Mouse (Mus musculus): Measurements from ENCODE around the gene Dok4. TPM values are rescaled to one million over a fixed set of nuclear protein-coding genes. Genes with fewer than 3 reads are reported as not detected.
"Not testable (repeated sequence)": the region's sequence is repeated elsewhere in the genome, so short reads cannot be mapped to it uniquely, and the experiment has no call there.

The Dok4 gene
- polyA plus RNA-seq, 1 experiment = 85.0 TPM

DNA sequence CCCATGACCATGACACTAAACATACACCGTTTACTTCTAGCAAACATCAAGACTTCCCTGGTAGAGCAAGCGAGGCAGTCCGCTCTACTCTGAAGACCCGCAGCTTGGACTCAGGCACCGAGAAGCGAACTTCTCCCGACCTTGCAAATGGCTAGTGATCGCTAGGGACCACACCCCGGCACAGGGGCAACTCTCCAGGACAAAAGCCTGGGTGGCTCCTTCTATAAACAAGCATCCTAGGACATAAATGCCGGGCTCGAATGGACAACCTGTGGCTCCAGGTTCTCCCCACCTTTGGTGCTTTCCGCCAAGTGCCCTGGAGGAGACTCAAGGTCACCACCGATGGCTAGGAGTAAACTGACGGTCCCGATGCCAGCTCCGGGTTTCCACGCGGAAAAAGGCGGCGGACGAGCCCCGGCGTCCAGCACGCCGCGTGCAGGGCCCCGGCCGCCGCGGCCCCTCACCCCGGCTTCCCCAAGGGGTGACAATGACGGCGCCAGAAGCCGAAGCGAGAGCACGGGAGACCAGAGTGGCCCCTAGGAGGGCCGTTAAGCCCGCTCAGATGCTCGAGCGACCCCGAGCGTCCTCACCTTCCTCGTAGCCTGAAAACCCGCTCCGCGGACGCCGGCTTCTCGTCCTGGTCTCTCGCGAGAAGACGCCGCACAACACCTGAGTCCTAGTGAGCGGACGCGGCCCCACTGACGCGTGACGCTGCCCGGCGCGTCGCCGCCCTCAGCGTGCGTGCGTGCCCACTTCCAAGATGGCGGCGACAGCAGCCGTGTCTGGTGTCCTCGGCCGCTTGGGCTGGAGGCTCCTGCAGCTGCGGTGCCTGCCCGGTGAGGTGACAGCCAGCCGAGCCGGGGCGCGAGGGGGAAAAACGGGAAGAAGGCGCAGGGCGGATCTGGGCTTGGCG is 38.2 kb downstream of the Dok4 start, which contains the start of the genes Coq9 and Ciapin1:
TSS of gene Coq9 (plus strand) at position 660 of the 913 bp plus-strand sequence.
TSS of gene Ciapin1 (minus strand) at position 697 of the 913 bp plus-strand sequence.
- peak; percentile 99 for DNase-seq (ENCODE audit: low read depth)
- TF ChIP-seq CTCF (IDR thresholded peaks at IDR 0.05; ENCODE audit: borderline replicate concordance, extremely low read depth, insufficient read depth, insufficient read length) (no peak), POLR2A (IDR thresholded peaks at IDR 0.05; ENCODE audit: borderline replicate concordance, extremely low read depth, insufficient read depth, insufficient read length, poor library complexity, severe bottlenecking) (peak; percentile 78)

- TF ChIP-seq POLR2A (IDR thresholded peaks at IDR 0.05; ENCODE audit: borderline replicate concordance, extremely low read depth, insufficient read depth, insufficient read length, poor library complexity, severe bottlenecking) = no peak
- TF ChIP-seq CTCF (IDR thresholded peaks at IDR 0.05; ENCODE audit: borderline replicate concordance, extremely low read depth, insufficient read depth, insufficient read length) = no peak
- DNase-seq (ENCODE audit: low read depth) = no peak
Measured at GRCm38 (mm10) chr8:94836456-94837240, 39.5 kb downstream of the Dok4 start.

DNA sequence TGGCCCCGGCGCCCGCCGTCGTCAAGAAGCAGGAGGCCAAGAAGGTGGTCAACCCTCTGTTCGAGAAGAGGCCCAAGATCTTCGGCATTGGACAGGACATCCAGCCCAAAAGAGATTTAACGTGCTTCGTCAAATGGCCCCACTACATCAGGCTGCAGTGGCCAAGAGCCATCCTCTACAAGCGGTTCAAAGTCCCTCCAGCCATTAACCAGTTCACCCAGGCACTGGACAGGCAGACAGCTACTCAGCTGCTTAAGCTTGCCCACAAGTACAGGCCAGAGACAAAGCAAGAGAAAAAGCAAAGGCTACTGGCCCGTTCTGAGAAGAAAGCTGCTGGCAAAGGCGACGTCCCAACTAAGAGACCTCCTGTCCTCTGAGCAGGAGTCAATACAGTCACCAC is 40.4 kb downstream of the Dok4 start:
- not testable (repeated sequence) for DNase-seq (ENCODE audit: low read depth)

DNA sequence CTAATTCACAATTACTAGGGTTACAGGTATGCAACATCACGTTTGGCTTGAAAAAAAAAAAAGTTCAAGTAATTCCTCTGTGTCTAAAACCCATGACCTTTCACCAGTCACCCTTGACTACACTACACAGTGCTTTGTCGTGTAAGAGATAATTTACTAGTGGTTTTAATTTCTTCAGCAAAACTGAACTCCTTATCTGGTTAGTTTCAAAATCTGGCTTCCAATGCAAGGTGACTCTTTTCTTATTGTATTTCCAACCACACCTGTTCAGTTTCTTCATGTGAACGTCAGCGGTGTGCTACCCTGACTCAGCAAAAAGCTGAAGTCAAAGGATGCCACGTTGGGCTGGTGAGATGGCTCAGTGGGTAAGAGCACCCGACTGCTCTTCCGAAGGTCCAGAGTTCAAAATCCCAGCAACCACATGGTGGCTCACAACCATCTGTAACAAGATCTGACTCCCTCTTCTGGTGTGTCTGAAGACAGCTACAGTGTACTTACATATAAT is 42.2 kb downstream of the Dok4 start:
- DNase-seq (ENCODE audit: low read depth) = not testable (repeated sequence)

GRCm38 (mm10) chr8:94828284-94828683 is 47.8 kb downstream of the Dok4 start:
- TF ChIP-seq CTCF (IDR thresholded peaks at IDR 0.05; ENCODE audit: borderline replicate concordance, extremely low read depth, insufficient read depth, insufficient read length) (no peak), POLR2A (IDR thresholded peaks at IDR 0.05; ENCODE audit: borderline replicate concordance, extremely low read depth, insufficient read depth, insufficient read length, poor library complexity, severe bottlenecking) (no peak)
- no peak for DNase-seq (ENCODE audit: low read depth)

GRCm38 (mm10) chr8:94826210-94826609 is 49.9 kb downstream of the Dok4 start:
- TF ChIP-seq POLR2A (IDR thresholded peaks at IDR 0.05; ENCODE audit: borderline replicate concordance, extremely low read depth, insufficient read depth, insufficient read length, poor library complexity, severe bottlenecking) (no peak), CTCF (IDR thresholded peaks at IDR 0.05; ENCODE audit: borderline replicate concordance, extremely low read depth, insufficient read depth, insufficient read length) (no peak)

GRCm38 (mm10) chr8:94825170-94825569 is 51.0 kb downstream of the Dok4 start:
- no peak for TF ChIP-seq POLR2A (IDR thresholded peaks at IDR 0.05; ENCODE audit: borderline replicate concordance, extremely low read depth, insufficient read depth, insufficient read length, poor library complexity, severe bottlenecking)

More at GRCm38 (mm10) chr8:94826210-94826609, 49.9 kb downstream of the Dok4 start:
- no peak for DNase-seq (ENCODE audit: low read depth)

DNA sequence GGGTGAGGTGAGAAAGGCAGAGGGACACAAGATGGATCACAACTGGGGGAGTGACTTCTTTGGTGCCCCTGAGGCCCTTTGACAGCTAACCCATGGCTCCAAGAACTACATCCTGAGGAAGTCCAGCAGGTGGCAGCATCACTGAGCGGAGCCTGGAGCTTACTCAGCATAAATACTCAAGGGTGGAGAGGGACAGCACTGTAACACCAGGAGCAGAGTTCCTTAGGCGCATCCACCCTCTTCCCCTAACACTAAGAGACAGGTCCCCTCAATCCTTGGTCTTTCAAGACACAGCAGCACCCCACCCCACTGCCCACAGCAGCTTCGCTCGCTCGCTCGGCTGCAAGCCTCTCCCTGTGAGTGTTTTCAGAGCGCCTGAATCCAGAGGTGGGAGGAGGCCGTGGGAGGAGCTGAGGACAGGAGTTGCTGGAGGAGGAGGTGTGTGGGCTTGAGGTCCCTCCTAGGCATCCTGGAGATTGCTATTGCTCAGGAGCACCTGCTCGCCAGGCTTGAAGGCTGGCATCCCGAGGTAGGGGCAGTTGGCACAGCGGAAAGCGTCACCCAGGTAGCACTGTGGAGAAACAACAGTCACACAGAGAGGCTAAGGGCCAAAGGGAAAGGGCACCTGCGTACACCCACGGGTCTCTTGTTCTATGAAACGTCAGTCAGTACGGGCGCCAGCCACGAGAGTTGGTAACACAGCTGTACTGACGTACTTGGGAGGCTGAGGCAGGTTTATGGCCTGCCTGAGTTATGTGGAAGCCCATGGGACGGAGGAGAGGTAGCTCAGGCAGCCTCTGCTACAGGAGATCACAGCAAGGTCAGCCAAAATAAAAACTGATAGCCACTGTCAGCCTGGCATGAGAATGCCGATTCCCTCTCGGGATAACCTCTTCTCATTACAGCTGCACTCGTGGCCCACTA is 53.2 kb downstream of the Dok4 start:
- peak; percentile 73 for TF ChIP-seq CTCF (IDR thresholded peaks at IDR 0.05; ENCODE audit: borderline replicate concordance, extremely low read depth, insufficient read depth, insufficient read length)
- no peak for TF ChIP-seq POLR2A (IDR thresholded peaks at IDR 0.05; ENCODE audit: borderline replicate concordance, extremely low read depth, insufficient read depth, insufficient read length, poor library complexity, severe bottlenecking)
- peak; percentile 70 for DNase-seq (ENCODE audit: low read depth)

More at GRCm38 (mm10) chr8:94825170-94825569, 51.0 kb downstream of the Dok4 start:
- no peak for DNase-seq (ENCODE audit: low read depth)

DNA sequence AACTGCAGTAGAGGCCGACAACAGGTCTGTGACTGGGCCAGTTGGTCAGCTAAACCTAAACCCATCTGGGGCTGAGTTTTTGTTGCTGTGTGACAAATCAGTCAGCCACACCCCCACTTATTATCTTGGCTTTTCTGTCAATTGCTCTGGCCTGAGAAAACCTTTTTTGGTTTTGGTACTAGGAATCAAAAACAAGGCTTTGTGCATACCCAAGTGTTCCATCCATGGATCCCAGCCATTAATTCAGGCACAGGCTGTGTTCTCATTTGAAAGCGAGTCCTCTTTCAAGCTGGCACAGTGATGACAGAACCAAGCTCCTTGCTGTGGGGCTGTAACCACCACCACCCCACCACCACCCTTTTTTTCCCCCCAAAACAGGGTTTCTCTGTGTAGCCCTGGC is 54.7 kb downstream of the Dok4 start:
- no peak for DNase-seq (ENCODE audit: low read depth)
- TF ChIP-seq POLR2A (IDR thresholded peaks at IDR 0.05; ENCODE audit: borderline replicate concordance, extremely low read depth, insufficient read depth, insufficient read length, poor library complexity, severe bottlenecking) (no peak), CTCF (IDR thresholded peaks at IDR 0.05; ENCODE audit: borderline replicate concordance, extremely low read depth, insufficient read depth, insufficient read length) (no peak)

- no peak for DNase-seq (ENCODE audit: low read depth)
- TF ChIP-seq CTCF (IDR thresholded peaks at IDR 0.05; ENCODE audit: borderline replicate concordance, extremely low read depth, insufficient read depth, insufficient read length) (no peak), POLR2A (IDR thresholded peaks at IDR 0.05; ENCODE audit: borderline replicate concordance, extremely low read depth, insufficient read depth, insufficient read length, poor library complexity, severe bottlenecking) (no peak)
Measured at GRCm38 (mm10) chr8:94820553-94820952, 55.6 kb downstream of the Dok4 start.

GRCm38 (mm10) chr8:94819671-94820179 is 56.4 kb downstream of the Dok4 start:
- no peak for TF ChIP-seq CTCF (IDR thresholded peaks at IDR 0.05; ENCODE audit: borderline replicate concordance, extremely low read depth, insufficient read depth, insufficient read length)
- TF ChIP-seq POLR2A (IDR thresholded peaks at IDR 0.05; ENCODE audit: borderline replicate concordance, extremely low read depth, insufficient read depth, insufficient read length, poor library complexity, severe bottlenecking) = no peak

More at GRCm38 (mm10) chr8:94819671-94820179, 56.4 kb downstream of the Dok4 start:
- no peak for DNase-seq (ENCODE audit: low read depth)

Data from brain, embryonic 14.5 days (tissue).